Mouse (Mus musculus): ENCODE results near the gene Hsf4. TPM values are rescaled to one million over a fixed set of nuclear protein-coding genes. Genes with fewer than 3 reads are reported as not detected.

Gene Hsf4
- total RNA-seq, 2 experiments from 2014 or later = 0.73 to 0.96 TPM

GRCm38 (mm10) chr8:105323183-105323582 is 53.6 kb downstream of the Hsf4 start:
- intact Hi-C loops (cut with DNase I) = no loop called here
- DNase-seq = no peak

Small RNAs within 50 kb of the gene (microRNA-seq; reads per million reads assigned to microRNA genes)
- gene Gm27320 = 0 reads per million in 2 experiments
- 1,532 to 10,548 reads per million in 2 experiments for gene Mir328

Other genes starting within 250 kb of the Hsf4 start
- gene Ces3a, start 221.2 kb upstream of the Hsf4 start, total RNA-seq (2021) = not detected
- not detected for gene Ces3b, start 186.0 kb upstream of the Hsf4 start, total RNA-seq (2021)
- not detected for gene Ces4a, start 138.0 kb upstream of the Hsf4 start, total RNA-seq (2021)
- 10 to 100 TPM; 24.4 to 27.9 TPM for gene Cbfb, start 99.1 kb upstream of the Hsf4 start, total RNA-seq (2021)
- gene D230025D16Rik, start 44.7 kb upstream of the Hsf4 start, total RNA-seq (2021) = 10 to 100 TPM; 16.7 to 22.0 TPM
- gene B3gnt9, start 14.6 kb upstream of the Hsf4 start, total RNA-seq (2021) = 1 to 10 TPM; 5.1 to 5.6 TPM
- 1 to 10 TPM; 6.3 to 7.2 TPM for gene Tradd, start 5.2 kb upstream of the Hsf4 start, total RNA-seq (2021)
- gene Fbxl8, start 5.2 kb upstream of the Hsf4 start, total RNA-seq (2021) = 1 to 10 TPM; 2.4 to 3.1 TPM
- 10 to 100 TPM; 17.9 to 19.0 TPM for gene Nol3, start 6.3 kb downstream of the Hsf4 start, total RNA-seq (2021)
- gene 4931428F04Rik, start 20.1 kb downstream of the Hsf4 start, total RNA-seq (2021) = 1 to 10 TPM; 1.5 to 3.2 TPM
- gene Exoc3l, start 26.3 kb downstream of the Hsf4 start, total RNA-seq (2021) = 1 to 10 TPM; 8.5 to 8.6 TPM
- gene E2f4, start 27.9 kb downstream of the Hsf4 start, total RNA-seq (2021) = 10 to 100 TPM; 21.9 to 24.8 TPM
- 1 to 10 TPM in 1 of 2 experiments, under 1 TPM in 1; 0.86 to 1.2 TPM for gene Elmo3, start 35.8 kb downstream of the Hsf4 start, total RNA-seq (2021)
- gene Lrrc29, start 56.5 kb downstream of the Hsf4 start, total RNA-seq (2021) = 1 to 10 TPM; 1.7 to 1.9 TPM
- gene Tmem208, start 56.6 kb downstream of the Hsf4 start, total RNA-seq (2021) = 10 to 100 TPM; 23.3 to 29.6 TPM
- gene Fhod1, start 78.2 kb downstream of the Hsf4 start, total RNA-seq (2021) = 1 to 10 TPM; 9.2 to 9.4 TPM
- gene Slc9a5, start 79.0 kb downstream of the Hsf4 start, total RNA-seq (2021) = under 1 TPM; 0.83 to 0.86 TPM
- not detected for gene Plekhg4, start 103.5 kb downstream of the Hsf4 start, total RNA-seq (2021)
- gene Kctd19, start 143.7 kb downstream of the Hsf4 start, total RNA-seq (2021) = not detected
- under 1 TPM; 0.68 to 0.86 TPM for gene Lrrc36, start 143.8 kb downstream of the Hsf4 start, total RNA-seq (2021)
- gene Tppp3, start 201.7 kb downstream of the Hsf4 start, total RNA-seq (2021) = 10 to 100 TPM; 47.7 to 50.1 TPM
- 10 to 100 TPM; 14.9 to 16.3 TPM for gene Zdhhc1, start 227.1 kb downstream of the Hsf4 start, total RNA-seq (2021)
- gene Hsd11b2, start 249.0 kb downstream of the Hsf4 start, total RNA-seq (2021) = 1 to 10 TPM in 1 of 2 experiments, under 1 TPM in 1; 0.53 to 1.0 TPM